Mouse (Mus musculus) erythroid progenitor cell, adult 5-6 weeks (primary cell): ENCODE measurements around the gene 4930590J08Rik. TPM values are rescaled to one million over a fixed set of nuclear protein-coding genes. Genes with fewer than 3 reads are reported as not detected.

Experiments used
- ATAC-seq: replicated peaks from 2 replicates; pipeline ENCODE4 v1.8.0; 2016; ENCODE audit warnings: moderate number of reproducible peaks, mild to moderate bottlenecking, moderate TSS enrichment, inconsistent platforms; ENCODE audit not compliant: poor library complexity, low FRiP score, severe bottlenecking
- total RNA-seq, 2 experiments: library from RNA; stranded (forward) in 1 of 2; stranded (reverse) in 1 of 2; fragments of 150-400 nt in 1 of 2; fragments of 186-747, 209-891 nt in 1 of 2; gene quantifications; 2 replicates each; pipeline versions ENCODE4 v1.2.3 to v1.2.4; 2015 to 2017; ENCODE audit warnings: low replicate concordance in 2 of 2

The 4930590J08Rik gene
- total RNA-seq, 2 experiments from 2014 or later = 2.5 TPM; not detected in 1

DNA sequence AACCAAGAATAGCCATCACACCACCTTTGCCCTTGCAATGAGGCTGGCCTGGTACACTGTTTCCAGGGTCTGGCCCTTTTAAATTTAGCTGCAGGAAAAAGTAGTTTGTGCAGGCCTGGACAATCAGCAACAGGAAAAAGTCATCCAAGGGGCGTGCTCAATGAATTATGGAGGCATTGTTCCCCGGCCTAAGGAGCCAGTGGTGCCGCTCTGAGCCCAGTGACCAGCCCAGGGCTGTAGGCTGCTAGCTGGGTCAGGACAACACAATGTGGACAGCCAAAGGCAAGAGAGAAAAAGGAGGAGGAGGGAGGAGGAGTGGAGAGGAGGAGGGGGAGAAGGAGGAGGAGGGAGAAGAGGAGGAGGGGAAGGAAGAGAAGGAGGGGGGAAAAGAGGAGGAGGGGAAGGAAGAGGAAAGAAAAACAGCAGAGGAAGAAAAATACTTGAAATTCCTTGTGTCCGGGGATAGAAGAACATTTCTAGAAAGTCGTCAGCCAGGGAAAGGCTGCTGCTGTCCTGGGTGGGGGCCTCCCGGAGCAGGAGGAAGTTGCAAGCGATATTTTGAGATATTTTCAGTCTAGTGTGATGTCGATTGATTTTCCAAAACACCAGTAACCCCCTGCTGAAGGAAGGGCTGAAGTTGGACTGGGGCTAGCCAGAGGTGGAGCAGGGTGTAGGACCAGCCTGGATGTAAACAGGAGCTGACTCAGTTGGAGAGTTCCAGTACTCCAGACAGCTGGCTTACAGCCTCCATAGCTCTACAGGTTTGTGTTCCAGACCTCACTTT is 57.6 kb downstream of the 4930590J08Rik start:
- ATAC-seq = no peak

DNA sequence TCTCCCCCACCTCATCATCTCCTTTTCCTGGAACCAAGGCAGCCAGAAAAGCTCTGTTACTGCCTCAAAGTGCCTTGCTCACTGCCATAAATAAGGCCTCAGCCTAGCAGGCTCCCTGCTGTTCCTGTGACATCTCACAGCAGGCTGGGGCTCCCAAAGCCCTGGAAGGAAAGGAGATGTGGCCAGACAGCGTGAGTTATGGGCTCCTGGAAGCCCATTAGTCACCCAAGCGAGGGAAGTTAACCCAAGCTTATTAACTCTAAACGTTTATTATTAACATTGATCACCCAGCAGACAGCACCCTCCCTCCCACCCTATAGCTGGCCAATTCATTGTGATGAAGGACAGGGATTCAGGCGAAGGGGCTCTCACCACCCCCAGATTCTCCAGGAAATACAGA is 60.8 kb downstream of the 4930590J08Rik start:
- no peak for ATAC-seq

DNA sequence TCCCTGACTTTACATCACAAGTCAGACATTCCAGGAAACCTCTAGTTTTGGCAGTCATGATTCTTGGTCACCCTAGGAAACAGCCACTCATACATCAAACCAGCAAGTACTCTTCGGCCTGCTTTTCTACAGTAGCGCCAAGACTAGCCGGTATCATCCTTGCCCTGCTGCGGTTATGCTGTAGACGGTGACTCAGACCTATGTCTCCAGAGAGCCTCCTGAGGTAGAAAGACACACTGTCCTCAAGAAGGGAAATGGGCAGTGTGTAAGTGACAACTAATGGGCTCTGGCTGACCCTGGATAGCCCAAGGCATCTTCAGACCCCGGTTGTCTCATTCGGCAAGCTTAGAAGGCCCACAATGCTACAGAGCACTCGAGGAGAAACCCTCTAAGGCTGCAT is 62.5 kb downstream of the 4930590J08Rik start:
- ATAC-seq = no peak

DNA sequence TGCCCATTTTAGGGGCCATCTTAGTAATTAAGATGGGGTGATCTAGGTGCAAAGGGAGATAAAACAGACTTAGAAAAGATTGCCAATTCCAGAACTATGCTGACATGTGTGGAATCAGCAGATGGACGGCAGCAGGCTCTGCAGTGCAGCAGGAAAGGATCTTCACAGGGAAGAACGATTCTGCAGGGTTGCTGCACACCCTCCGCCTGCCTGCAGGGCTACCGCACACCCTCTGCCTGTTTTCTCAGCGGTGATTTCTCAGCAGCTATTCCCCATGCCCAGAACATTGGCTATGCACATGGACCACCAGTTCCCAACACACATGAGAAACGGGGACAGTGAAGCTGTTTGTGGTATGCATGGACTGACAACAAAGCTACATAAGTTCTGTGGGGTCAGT is 63.4 kb downstream of the 4930590J08Rik start:
- ATAC-seq = no peak

DNA sequence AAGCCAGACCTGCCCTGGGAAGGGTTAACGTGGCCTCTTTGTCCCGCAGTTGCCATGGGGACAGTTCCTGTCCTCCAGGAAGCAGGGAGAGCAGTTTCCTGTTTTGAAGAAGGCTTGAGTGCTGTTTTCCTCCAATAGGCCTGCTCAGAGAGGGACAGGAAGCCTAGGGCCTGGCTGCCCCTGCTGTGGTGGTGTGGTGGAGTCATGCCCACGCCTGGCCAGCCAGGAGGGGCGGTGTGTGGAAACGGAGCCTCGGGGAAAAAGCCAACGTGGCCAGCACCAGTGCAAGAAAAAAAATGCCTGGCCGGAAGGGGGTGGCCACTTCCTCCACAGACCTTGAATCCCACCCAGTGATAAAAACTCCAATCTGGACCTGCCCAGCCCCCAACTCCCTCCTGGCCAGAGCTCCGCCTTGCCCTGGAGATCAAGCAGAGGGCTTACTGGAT is 69.6 kb downstream of the 4930590J08Rik start:
- no peak for ATAC-seq

DNA sequence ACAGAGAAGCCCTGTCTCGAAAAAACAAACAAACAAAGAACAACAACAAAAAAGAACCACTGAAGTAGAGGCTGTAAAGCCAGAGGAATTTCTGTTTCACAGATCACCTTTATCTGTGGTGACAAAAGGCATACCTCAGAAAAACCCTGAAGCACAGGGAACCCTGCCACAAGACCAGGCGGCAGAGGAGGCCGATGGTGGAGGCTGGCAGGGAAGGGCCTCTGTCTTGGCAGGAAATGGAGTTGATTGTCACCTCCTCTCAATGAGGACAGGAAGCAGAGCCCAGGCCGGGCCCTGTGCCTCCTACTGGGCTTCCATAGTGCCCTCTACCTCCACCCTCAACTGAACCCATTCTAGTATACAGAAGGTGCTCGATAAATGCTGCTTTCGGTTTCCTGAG is 71.4 kb downstream of the 4930590J08Rik start:
- no peak for ATAC-seq

DNA sequence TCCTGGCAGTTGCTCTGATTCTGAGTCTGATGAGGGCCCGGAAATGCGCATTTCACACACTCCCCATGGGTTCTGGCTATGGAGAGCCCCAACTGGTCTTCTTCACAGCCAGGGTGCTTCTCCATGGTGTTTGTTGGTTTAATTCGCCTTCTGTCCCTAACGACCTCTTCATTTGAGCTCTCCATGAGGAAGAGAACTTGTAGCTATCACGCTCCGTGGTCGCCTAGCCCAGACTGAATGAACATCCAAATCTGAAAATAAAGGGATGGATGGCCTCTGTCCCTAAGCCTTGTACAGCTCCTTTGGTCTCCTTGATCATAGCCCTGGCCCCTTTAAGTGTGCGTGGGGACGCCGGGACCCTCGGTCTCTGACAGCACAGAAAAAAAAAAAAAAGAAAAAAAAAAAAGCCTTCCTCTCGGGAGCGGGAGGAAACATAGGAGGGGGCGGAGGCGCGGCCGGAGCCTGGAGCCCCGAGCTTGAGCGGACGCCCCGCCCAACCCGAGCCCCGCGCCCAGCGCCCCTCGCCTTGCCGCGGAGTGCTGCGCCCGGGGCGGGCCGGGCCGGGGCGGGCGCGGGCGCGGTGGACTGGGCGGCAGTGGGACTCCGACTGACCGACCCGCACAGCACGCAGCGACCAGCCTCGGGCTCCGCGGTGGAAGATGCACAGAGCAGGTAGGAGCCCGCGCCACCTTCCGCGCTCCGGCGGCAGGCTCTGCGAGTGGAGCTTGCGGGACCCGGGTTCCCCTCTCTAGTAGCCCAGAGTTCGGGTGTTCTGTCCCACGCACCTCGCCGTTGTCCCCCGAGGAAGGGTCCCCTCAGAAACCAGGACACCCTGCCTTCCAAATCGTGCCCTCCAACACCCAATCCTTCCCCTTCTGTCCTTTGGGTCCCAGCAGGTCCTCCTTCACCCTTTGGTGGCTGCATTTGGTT is 76.0 kb downstream of the 4930590J08Rik start, which contains the start of gene Fgd5:
Gene Fgd5, plus strand, starts transcription at position 508 of the 930 bp plus-strand sequence.
- ATAC-seq = no peak

DNA sequence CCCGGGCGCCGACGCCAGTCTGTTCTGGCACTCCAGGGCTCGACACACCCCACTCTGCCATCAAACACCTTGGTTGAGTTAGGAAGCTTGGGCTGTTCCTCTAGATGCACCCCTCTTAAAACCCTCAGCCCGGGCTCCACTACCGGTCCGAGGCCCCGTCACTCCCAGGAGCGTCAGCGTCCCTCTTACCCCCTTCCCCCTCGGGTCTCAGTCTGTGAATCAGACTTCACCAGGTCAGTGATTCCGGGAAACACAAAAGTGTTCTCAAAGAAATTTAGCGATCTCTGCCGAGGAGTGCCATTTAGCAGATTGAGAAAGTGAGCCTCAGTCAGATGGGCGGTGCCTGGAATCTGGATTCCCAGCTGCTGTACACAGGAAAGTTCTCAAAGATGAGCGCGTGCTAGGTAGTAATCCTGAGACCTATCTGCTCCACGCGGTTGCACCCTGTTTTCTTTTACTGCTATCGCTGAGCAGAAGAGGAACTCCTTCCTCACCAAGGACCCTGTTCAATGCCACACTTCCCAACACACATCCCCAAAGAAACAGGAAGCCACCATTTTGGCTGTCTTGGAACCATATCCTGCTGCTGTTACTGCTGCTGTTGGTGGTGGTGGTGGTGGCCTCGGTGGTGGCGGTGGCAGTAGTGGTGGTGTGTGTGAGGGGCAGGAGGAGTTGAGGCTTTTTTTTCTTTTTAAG is 76.8 kb downstream of the 4930590J08Rik start:
- ATAC-seq = no peak

DNA sequence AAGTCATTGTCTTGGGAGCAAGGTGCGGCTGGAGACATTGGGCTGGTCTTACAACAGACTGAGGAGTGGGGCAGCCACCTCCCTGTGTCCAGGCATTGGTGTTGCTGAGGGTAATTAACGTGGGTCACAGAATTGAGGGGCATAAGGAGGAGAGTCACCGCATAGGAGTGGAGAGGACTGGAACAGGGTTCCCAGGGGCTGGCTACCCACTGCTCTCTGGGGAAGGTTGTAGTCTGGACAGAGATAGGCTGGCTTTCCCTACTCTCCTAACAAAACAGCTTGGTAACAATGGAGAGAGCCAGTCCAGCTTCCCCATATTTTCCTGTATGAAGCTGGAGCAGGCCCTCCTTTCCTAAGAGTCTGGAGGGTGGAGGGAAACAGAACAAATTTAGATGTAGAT is 77.4 kb downstream of the 4930590J08Rik start:
- no peak for ATAC-seq

DNA sequence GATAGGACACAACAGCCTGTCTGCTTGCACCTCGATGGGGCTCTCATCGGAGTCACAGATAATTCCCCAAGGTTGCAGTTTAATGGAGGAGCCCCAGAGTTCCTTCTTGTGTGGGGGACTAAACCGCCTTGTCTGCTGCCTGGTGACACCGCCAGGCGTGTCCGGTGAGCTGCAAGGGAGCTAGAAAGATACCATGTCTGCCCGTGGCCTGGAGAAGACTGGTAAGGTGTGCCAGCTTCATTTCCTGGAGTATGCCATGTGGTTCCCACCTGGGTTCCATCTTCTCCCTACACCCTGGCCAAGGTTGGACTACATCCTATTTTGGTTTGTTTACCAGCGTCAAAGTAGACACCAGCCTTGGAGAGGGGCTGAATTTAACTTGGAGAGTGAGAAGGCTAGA is 87.5 kb downstream of the 4930590J08Rik start:
- no peak for ATAC-seq

DNA sequence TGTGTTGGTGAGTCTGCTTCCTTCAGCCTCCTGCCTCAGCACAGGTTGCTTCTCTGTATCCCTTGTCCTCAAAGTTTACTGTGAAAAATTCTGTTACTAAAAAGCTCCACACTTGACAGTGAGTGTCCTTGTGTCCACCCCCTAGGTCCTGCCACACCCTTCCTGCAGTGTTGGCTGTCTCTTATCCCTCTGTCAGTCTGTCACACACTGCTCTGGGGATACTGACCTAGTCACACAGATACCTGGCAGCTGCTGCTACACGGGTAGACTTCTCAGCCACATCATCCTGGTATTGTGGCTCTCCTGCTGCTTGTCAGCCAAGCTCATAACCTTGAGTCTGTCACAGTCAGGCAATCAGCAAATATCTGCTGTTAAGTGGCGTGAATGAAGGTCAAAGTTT is 90.2 kb downstream of the 4930590J08Rik start:
- peak; percentile 81 for ATAC-seq

DNA sequence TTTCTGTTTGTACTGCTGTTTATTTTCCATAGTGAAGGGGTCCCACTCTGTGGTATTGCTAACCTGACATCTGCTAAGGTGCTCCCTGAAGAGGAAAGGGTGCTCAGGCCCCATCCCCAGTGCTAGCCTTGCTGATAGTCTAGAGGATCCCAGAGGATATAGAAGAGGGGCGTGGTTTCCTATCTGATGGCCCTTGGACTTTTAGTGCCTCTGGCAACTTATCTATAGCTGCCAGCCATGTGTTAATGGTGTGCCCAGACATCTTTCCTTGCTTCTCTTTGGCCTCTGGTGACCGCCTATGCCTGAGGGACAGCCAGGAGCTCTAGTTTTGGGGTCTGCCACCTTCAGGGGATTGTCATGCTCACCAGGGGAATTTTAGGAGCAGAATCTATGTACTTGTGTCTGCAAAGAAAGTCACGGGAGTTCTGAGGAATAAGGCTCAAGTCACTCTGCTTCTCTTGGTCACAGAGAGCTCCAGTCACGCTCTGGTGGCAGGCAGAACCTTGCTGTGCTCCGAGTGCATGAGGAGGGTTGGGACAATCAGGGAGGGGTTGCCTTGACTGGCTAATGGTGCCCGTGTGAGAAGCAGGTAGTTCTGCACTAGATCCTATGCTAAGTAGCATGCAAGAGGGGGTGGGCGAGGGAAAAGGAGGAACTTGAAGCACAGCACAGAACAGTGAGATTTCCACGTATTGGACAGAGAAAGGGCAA is 91.3 kb downstream of the 4930590J08Rik start:
- peak; percentile 77 for ATAC-seq

DNA sequence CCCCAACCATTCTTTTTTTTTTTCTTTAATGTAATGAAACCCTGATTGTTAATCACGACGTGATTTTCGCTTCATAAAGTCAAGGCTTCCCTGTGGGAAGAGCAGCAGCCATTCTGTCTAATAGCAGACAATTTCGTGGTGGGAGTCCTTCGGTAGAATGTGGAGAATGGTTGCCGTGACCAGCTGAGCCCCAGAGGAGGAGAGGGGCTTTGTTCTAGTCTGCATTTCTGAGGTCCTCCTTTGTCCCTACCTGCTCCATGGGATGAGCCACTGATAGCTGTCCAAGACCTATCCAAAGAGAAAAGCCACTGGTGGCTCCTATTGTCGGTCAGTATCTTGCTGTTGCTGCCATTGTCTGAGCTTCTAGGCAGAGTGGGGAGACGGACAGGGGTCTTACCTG is 93.5 kb downstream of the 4930590J08Rik start:
- no peak for ATAC-seq

Other genes with a start within 250 kb of the 4930590J08Rik start
- gene Slc6a6, start 218.8 kb upstream of the 4930590J08Rik start, total RNA-seq (2015; ENCODE audit: low replicate concordance) = 25.6 and 25.9 TPM in 2 replicates
- 9.8 and 10.9 TPM in 2 replicates for gene Slc6a6, start 218.8 kb upstream of the 4930590J08Rik start, total RNA-seq (2017; ENCODE audit: low replicate concordance)
- not detected in 2 replicates for gene Grip2, start 75.6 kb upstream of the 4930590J08Rik start, total RNA-seq (2015; ENCODE audit: low replicate concordance)
- gene Grip2, start 75.6 kb upstream of the 4930590J08Rik start, total RNA-seq (2017; ENCODE audit: low replicate concordance) = not detected in 2 replicates
- 24.7 and 41.4 TPM in 2 replicates for gene Ccdc174, start 24.8 kb upstream of the 4930590J08Rik start, total RNA-seq (2015; ENCODE audit: low replicate concordance)
- 41.1 and 62.2 TPM in 2 replicates for gene Ccdc174, start 24.8 kb upstream of the 4930590J08Rik start, total RNA-seq (2017; ENCODE audit: low replicate concordance)
- not detected in 2 replicates for gene Fgd5, start 76.1 kb downstream of the 4930590J08Rik start, total RNA-seq (2015; ENCODE audit: low replicate concordance)
- 0.61 TPM in 1 of 2 replicates, not detected in the other for gene Fgd5, start 76.1 kb downstream of the 4930590J08Rik start, total RNA-seq (2017; ENCODE audit: low replicate concordance)
- 46.5 and 61.3 TPM in 2 replicates for gene Nr2c2, start 188.6 kb downstream of the 4930590J08Rik start, total RNA-seq (2015; ENCODE audit: low replicate concordance)
- 63.6 and 72.8 TPM in 2 replicates for gene Nr2c2, start 188.6 kb downstream of the 4930590J08Rik start, total RNA-seq (2017; ENCODE audit: low replicate concordance)